Mouse (Mus musculus): Measurements from ENCODE around the gene Arhgef40. TPM values are rescaled to one million over a fixed set of nuclear protein-coding genes. Genes with fewer than 3 reads are reported as not detected.

Gene Arhgef40
- polyA plus RNA-seq (2015; fragmentation: Nextera tagmentation; extraction: Ambion mirVana) = 52.0 and 53.0 TPM in 2 replicates

DNA sequence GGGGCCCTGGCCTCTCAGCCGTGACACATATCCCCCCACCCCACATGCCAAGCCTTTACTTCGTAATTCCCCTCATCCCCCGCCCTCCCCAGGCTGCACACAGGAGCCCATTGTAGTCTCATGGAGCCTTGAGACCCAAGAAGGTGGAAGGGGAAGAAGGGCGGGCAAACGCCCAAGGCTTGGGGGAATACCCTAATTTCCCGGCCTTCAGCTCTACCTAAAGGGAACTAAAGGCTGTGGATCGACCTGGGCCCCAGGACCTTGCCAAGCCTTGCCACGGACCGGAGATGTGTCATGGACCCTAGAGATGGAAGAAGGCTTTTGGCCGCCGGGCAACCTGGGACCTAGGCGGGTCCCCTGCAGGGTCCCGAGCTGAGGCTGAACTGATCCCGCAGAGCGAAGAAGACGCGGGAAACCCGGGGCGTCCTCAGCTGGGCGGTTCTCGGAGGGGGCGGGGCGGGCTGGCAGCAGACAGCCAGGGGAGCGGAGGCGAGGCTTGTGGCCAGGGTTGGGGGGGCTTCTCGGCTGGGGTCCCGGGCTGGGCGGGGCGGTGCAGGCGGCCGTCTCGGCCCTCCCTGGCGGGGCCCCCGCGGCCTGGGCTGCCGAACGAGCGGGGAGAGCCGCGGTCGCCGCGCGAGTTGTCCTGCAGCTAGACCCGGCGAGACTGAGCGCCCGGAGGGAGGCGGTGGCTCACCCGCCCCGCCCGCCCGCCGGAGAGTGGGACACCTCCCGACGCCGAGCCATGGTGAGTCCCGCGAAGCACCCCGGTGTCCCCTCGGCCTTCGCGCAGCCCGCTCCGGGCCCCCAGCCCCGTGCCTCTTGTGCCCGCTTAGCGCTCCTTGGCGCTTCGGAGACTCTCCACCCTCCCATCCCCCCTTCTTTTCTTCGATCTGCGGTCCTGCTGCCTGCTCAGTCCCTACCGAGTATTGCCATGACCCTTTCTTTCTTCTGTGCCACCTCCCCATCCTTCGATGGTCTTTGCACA, at the start of gene Arhgef40:
Gene Arhgef40, plus strand, starts transcription at position 473 of the 985 bp plus-strand sequence.
- H3K27me3 ChIP-seq (replicated peaks; ENCODE audit: control insufficient read depth, insufficient read depth, low read length) = no peaks in the 10 kb centered on the region
- peak within 1 kb of the TSS; percentile 85 for H3K4me2 ChIP-seq (ENCODE audit: low read depth, low read length)
- peak within 1 kb of the TSS; percentile 92 for H3K27ac ChIP-seq (ENCODE audit: low read length)
- peaks cover 12% of the 10 kb centered on the region; the same call in 1 of the 2 replicates for H3K4me1 ChIP-seq (ENCODE audit: control insufficient read depth, insufficient read depth, low read length)
- peak; percentile 81 for ATAC-seq
- no peaks in the 10 kb centered on the region for H3K9me3 ChIP-seq (ENCODE audit: control insufficient read depth, low read length)
- peak within 1 kb of the TSS; percentile 82 for H3K9ac ChIP-seq (ENCODE audit: low read depth, low read length)
- H3K4me3 ChIP-seq (ENCODE audit: low read length) = peak within 1 kb of the TSS; percentile 67
- H3K36me3 ChIP-seq (ENCODE audit: control insufficient read depth, insufficient read depth, low read length) = 0 out of 2 replicates have a peak, but pooled peaks cover 7% of the 10 kb centered on the region
- under 1% methylated on average over 59 of the region's 74 CpGs for WGBS

- H3K9ac ChIP-seq (ENCODE audit: low read depth, low read length) = no peak overlapping the region
- ATAC-seq = no peak
- H3K4me1 ChIP-seq (ENCODE audit: control insufficient read depth, insufficient read depth, low read length) = peaks cover 6% of the 10 kb centered on the region
- no peaks in the 10 kb centered on the region for H3K27me3 ChIP-seq (replicated peaks; ENCODE audit: control insufficient read depth, insufficient read depth, low read length)
- no peak overlapping the region for H3K4me3 ChIP-seq (ENCODE audit: low read length)
- 88% methylated on average over 9 of the region's 9 CpGs for WGBS
- H3K36me3 ChIP-seq (ENCODE audit: control insufficient read depth, insufficient read depth, low read length) = no peaks in the 10 kb centered on the region
- H3K27ac ChIP-seq (ENCODE audit: low read length) = no peak overlapping the region
- no peak overlapping the region for H3K4me2 ChIP-seq (ENCODE audit: low read depth, low read length)
- peaks cover 13% of the 10 kb centered on the region; the same call in 1 of the 2 replicates for H3K9me3 ChIP-seq (ENCODE audit: control insufficient read depth, low read length)
Measured at GRCm38 (mm10) chr14:51939005-51939404, 45.5 kb upstream of the Arhgef40 start.

- H3K36me3 ChIP-seq (ENCODE audit: control insufficient read depth, insufficient read depth, low read length) = no peaks in the 10 kb centered on the region
- H3K4me3 ChIP-seq (ENCODE audit: low read length) = no peak overlapping the region
- no peak overlapping the region for H3K4me2 ChIP-seq (ENCODE audit: low read depth, low read length)
- ATAC-seq = peak; percentile 71
- H3K9ac ChIP-seq (ENCODE audit: low read depth, low read length) = no peak overlapping the region
- peaks cover 9% of the 10 kb centered on the region; the same call in 1 of the 2 replicates for H3K9me3 ChIP-seq (ENCODE audit: control insufficient read depth, low read length)
- peaks cover 6% of the 10 kb centered on the region for H3K4me1 ChIP-seq (ENCODE audit: control insufficient read depth, insufficient read depth, low read length)
- no peak overlapping the region for H3K27ac ChIP-seq (ENCODE audit: low read length)
- 36% methylated on average over 8 of the region's 8 CpGs for WGBS
- H3K27me3 ChIP-seq (replicated peaks; ENCODE audit: control insufficient read depth, insufficient read depth, low read length) = no peaks in the 10 kb centered on the region
Measured at GRCm38 (mm10) chr14:51940944-51941560, 43.5 kb upstream of the Arhgef40 start.

DNA sequence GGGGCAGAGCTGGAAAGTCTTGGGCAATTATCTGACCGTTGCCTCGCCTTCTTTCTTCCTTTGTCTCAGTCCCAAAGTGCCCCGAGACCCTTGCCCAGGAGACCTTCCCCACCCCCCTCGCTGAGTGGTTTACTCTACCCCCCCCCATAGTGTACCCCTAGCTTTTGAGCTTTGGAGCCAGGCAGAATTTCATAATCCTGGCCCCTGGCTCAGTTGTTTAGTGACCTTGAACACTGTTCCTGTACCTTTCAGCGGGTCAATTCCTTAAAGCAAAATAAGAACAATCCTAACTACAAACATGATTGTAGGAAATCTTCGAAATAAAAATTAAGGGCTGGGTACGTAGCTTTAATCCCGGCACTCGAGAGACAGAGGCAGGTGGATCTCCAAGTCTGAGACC, 42.9 kb upstream of the Arhgef40 start:
- H3K36me3 ChIP-seq (ENCODE audit: control insufficient read depth, insufficient read depth, low read length) = no peaks in the 10 kb centered on the region
- H3K9ac ChIP-seq (ENCODE audit: low read depth, low read length) = no peak overlapping the region

DNA sequence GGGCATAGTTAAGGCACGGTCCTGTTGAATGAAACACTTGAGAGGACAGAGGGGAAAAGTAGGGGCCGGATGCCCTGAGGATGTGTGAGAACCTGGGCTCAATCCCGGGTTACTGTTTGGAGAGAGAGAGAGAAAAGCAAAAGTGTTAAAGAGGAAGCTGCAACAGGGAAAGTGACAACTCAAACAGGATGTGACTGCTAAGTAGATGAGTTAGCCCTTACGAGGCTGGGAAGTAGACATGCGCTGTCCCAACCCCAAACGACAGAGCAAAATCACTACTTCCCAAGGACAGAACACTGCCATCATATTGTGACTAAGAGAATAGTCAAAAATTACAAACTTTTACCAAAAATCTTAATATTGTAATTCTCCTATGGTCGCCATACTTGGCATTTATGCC, 42.3 kb upstream of the Arhgef40 start:
- Histone ChIP-seq H3K27me3 (replicated peaks; ENCODE audit: control insufficient read depth, insufficient read depth, low read length) (no peaks in the 10 kb centered on the region), H3K4me2 (ENCODE audit: low read depth, low read length) (no peak overlapping the region), H3K4me1 (ENCODE audit: control insufficient read depth, insufficient read depth, low read length) (peaks cover 6% of the 10 kb centered on the region), H3K27ac (ENCODE audit: low read length) (no peak overlapping the region), H3K9ac (ENCODE audit: low read depth, low read length) (no peak overlapping the region), H3K4me3 (ENCODE audit: low read length) (no peak overlapping the region), H3K36me3 (ENCODE audit: control insufficient read depth, insufficient read depth, low read length) (no peaks in the 10 kb centered on the region), H3K9me3 (ENCODE audit: control insufficient read depth, low read length) (peaks cover 9% of the 10 kb centered on the region; the same call in 1 of the 2 replicates)
- 68% methylated on average over 7 of the region's 7 CpGs for WGBS
- no peak for ATAC-seq

More for the DNA sequence above, 42.9 kb upstream of the Arhgef40 start:
- ATAC-seq = peak; percentile 28; the same call in 1 of the 2 replicates
- no peaks in the 10 kb centered on the region for H3K27me3 ChIP-seq (replicated peaks; ENCODE audit: control insufficient read depth, insufficient read depth, low read length)
- H3K4me3 ChIP-seq (ENCODE audit: low read length) = no peak overlapping the region
- WGBS = 67% methylated on average over 9 of the region's 9 CpGs
- H3K4me1 ChIP-seq (ENCODE audit: control insufficient read depth, insufficient read depth, low read length) = peaks cover 6% of the 10 kb centered on the region
- H3K27ac ChIP-seq (ENCODE audit: low read length) = no peak overlapping the region
- H3K4me2 ChIP-seq (ENCODE audit: low read depth, low read length) = no peak overlapping the region
- peaks cover 9% of the 10 kb centered on the region; the same call in 1 of the 2 replicates for H3K9me3 ChIP-seq (ENCODE audit: control insufficient read depth, low read length)

DNA sequence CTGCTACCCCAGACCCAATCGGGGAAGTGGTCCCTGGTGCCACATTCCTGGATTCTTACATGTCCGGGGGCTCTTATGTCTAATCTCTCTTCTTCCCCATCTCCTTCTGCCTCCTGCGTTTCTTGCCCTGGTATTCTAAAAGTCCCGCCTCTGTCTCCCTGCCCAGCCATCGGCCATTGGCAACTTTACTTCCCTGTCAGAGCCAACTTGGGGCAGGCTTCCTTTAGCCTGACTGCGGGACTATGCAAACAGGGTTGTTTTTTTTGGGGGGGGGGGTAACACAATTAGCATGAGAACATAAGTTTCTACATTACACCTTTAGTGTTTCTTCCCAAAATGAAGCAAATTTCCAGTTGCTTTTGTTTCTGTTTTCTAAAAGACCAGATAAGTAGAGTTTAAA, 41.2 kb upstream of the Arhgef40 start:
- no peak overlapping the region for H3K4me2 ChIP-seq (ENCODE audit: low read depth, low read length)
- no peaks in the 10 kb centered on the region for H3K36me3 ChIP-seq (ENCODE audit: control insufficient read depth, insufficient read depth, low read length)
- peaks cover 6% of the 10 kb centered on the region for H3K4me1 ChIP-seq (ENCODE audit: control insufficient read depth, insufficient read depth, low read length)
- H3K4me3 ChIP-seq (ENCODE audit: low read length) = no peak overlapping the region
- H3K9ac ChIP-seq (ENCODE audit: low read depth, low read length) = no peak overlapping the region
- H3K9me3 ChIP-seq (ENCODE audit: control insufficient read depth, low read length) = 0 out of 2 replicates have a peak, but pooled peaks cover 4% of the 10 kb centered on the region
- no peak for ATAC-seq
- H3K27ac ChIP-seq (ENCODE audit: low read length) = no peak overlapping the region
- no peaks in the 10 kb centered on the region for H3K27me3 ChIP-seq (replicated peaks; ENCODE audit: control insufficient read depth, insufficient read depth, low read length)
- WGBS = 81% methylated on average over 6 of the region's 6 CpGs

GRCm38 (mm10) chr14:51960316-51960715, 24.2 kb upstream of the Arhgef40 start:
- H3K36me3 ChIP-seq (ENCODE audit: control insufficient read depth, insufficient read depth, low read length) = no peaks in the 10 kb centered on the region
- no peak overlapping the region for H3K4me3 ChIP-seq (ENCODE audit: low read length)
- no peak overlapping the region for H3K9ac ChIP-seq (ENCODE audit: low read depth, low read length)
- 81% methylated on average over 2 of the region's 2 CpGs for WGBS
- no peaks in the 10 kb centered on the region for H3K9me3 ChIP-seq (ENCODE audit: control insufficient read depth, low read length)
- ATAC-seq = 0 out of 2 replicates have a peak, but pooled peaks have one; percentile 48
- no peaks in the 10 kb centered on the region for H3K4me1 ChIP-seq (ENCODE audit: control insufficient read depth, insufficient read depth, low read length)
- no peak overlapping the region for H3K27ac ChIP-seq (ENCODE audit: low read length)
- no peaks in the 10 kb centered on the region for H3K27me3 ChIP-seq (replicated peaks; ENCODE audit: control insufficient read depth, insufficient read depth, low read length)
- H3K4me2 ChIP-seq (ENCODE audit: low read depth, low read length) = no peak overlapping the region

- Histone ChIP-seq H3K9me3 (ENCODE audit: control insufficient read depth, low read length) (no peaks in the 10 kb centered on the region), H3K4me1 (ENCODE audit: control insufficient read depth, insufficient read depth, low read length) (no peaks in the 10 kb centered on the region), H3K4me3 (ENCODE audit: low read length) (no peak overlapping the region), H3K27ac (ENCODE audit: low read length) (no peak overlapping the region), H3K9ac (ENCODE audit: low read depth, low read length) (no peak overlapping the region), H3K27me3 (replicated peaks; ENCODE audit: control insufficient read depth, insufficient read depth, low read length) (no peaks in the 10 kb centered on the region), H3K4me2 (ENCODE audit: low read depth, low read length) (no peak overlapping the region), H3K36me3 (ENCODE audit: control insufficient read depth, insufficient read depth, low read length) (no peaks in the 10 kb centered on the region)
- ATAC-seq = no peak
- 56% methylated on average over 3 of the region's 3 CpGs for WGBS
Measured at GRCm38 (mm10) chr14:51967400-51967799, 17.1 kb upstream of the Arhgef40 start.

GRCm38 (mm10) chr14:51979252-51979651, 5.3 kb upstream of the Arhgef40 start:
- H3K4me3 ChIP-seq (ENCODE audit: low read length) = no peak overlapping the region
- peaks cover 3% of the 10 kb centered on the region; the same call in 1 of the 2 replicates for H3K4me1 ChIP-seq (ENCODE audit: control insufficient read depth, insufficient read depth, low read length)
- H3K27me3 ChIP-seq (replicated peaks; ENCODE audit: control insufficient read depth, insufficient read depth, low read length) = no peaks in the 10 kb centered on the region
- no peak for ATAC-seq
- H3K9me3 ChIP-seq (ENCODE audit: control insufficient read depth, low read length) = no peaks in the 10 kb centered on the region
- no peak overlapping the region for H3K27ac ChIP-seq (ENCODE audit: low read length)
- H3K4me2 ChIP-seq (ENCODE audit: low read depth, low read length) = no peak overlapping the region
- no peaks in the 10 kb centered on the region for H3K36me3 ChIP-seq (ENCODE audit: control insufficient read depth, insufficient read depth, low read length)
- no peak overlapping the region for H3K9ac ChIP-seq (ENCODE audit: low read depth, low read length)
- 75% methylated on average over 3 of the region's 3 CpGs for WGBS
